Mouse (Mus musculus): ENCODE measurements at regions not wholly inside any gene's neighbourhood (a gene's known extent, or its start where the extent isn't known, plus 50 kb on each side); places are given as distances from the start of the nearest gene placed in this dataset.

DNA sequence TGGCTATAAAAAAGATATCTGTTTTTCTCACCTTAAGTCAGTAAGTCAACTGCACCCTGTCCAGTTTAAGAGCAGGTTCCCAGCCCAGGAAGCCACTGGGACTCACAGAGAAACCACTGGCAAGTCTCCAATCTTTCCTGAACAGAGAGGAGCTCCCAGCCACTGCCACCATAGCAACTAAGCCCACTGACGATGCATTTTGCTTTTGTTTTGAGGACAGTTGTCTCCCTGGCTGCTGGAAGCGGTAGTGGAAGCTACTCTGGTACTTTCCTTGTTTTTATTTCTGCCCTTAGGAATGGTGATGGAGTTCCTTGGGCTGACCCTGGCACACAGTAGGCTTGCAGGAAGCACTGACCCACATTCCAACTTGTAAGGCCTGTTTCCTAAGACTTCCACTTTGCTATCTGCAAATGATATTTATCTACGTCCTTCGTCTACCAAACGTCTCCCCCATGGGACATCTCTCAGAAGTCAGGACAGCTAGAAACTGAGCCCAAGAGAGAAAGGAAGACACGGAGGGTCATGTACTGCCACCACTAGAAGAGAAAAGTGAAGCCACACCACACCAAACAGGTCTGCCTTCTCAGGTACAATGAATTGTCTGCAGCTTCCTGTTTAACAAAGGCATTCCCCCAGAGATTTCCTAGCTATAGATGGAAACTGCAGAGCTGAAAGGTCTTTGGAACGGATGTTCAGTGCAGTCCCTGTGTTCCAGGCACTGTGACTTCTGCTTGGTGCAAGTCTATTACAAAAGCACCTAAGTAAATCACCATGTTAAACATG, 125.7 kb upstream of the Fmo9 start:
- DNase-seq (ENCODE audit: low spot score): no peak

DNA sequence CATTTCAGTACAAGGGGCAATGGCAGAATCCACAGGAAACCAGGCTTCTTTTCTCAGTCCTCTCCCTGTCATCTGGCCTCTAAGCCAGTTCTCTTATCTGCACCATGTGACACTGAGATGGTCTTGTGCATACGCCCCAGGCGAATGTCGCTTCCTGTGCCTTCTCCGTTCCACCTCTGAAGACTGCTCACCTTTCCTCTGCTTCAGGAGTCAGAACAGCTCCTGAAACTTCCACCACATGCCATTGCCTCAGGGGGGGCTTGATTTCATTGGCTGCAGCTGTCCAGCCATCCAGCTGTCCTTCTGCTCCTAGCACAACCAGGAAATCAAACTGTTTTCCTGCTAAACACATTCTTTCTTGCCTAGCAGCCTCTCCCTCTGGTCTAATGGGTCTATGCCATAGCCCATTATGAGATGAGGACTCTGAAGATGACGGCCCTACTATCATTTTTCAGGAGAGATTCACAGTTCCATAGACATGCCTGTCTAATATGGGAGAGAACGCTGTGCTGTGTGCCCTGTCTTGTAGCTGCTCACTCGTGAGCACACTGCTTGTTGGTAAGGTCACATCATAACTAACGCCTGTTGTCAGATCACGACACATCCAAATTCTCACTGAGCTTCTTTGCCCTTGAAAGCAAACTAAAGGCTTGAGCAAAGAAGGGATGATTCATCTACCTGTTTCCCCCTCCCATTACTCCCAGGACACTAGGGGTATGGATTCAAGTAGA, 129.9 kb upstream of the Fmo9 start:
- DNase-seq (ENCODE audit: low spot score): no peak

DNA sequence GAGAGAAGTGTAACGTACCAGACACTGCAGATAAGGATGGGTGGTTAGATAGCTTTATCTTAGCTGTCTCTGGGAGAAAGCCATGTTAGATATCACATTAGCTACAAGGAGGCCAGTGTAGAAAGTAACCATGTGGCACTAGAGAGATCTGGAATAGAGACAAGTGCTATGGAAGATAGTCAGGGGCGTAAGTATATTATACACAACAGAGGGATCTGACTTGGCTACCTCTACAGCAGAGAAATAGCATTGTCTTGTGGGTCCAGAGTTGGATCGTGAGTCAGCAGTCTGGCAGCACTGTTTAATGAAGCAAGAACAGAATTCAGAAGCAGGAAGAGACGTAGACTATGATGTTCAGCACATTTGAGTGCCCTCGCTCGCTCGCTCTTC, 130.4 kb upstream of the Fmo9 start:
- no peak for DNase-seq (ENCODE audit: low spot score)

DNA sequence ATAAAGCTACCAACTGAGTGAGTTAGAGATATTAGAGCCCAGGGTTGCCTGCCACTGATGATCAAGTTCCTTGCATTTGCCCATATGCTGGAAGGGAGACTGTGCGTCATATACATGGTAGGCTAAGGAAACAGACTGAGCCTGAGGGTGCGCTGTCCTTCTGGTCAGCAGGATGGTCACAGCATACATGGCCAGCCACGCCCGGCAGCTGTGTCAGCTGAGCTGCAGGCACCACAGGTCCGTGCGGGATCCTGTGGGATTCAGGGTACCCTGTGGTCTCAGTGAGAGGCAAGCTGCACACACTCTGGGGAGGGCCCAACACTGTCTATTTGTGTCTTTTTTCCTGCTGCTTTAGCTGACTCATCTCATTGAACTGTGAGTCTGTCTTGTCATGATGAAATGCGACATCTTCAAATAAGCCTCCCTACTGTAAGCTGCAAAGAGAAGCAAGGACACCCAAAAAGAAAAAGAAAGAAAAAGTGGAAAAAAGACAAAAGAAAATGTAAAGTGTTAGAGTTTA, 131.3 kb upstream of the Fmo9 start:
- DNase-seq (ENCODE audit: low spot score): no peak

DNA sequence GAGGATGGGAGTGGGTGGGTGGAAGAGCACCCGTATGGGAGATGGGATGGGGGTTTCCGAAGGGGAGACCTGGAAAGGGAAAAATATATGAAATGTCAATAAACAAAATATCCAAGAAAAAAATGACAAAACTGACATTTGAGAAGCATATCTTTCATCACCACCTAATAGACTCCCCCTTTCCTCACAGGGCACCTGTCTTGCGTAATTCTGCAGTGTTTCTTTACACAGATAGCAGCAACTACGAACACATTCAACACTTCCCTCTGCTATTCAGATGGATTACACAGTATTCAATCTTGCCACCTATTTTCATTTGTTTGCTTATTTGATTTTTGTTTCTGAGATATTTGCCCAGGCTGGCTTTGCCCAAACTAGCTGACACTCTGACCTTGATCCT, 136.3 kb upstream of the Fmo9 start:
- DNase-seq (ENCODE audit: low spot score): no peak

DNA sequence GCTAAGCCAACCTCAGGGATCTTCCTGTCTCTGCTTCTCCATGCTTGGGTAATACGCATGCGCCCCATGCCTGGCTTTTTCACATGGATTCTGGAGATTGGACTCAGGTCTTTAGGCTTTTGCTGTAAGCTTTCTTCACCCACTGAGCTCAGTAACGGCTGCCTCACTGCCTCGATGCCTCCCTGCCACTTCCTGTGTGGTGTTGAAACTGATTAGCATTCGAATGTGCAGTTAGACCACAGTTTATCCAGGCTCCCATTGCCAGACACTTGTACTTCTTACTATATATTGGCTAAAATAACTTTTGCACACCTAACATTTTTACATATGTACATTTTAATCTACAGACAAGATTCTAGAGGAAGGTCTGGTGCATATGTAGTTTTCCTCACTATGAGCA, 137.0 kb upstream of the Fmo9 start:
- no peak for DNase-seq (ENCODE audit: low spot score)

DNA sequence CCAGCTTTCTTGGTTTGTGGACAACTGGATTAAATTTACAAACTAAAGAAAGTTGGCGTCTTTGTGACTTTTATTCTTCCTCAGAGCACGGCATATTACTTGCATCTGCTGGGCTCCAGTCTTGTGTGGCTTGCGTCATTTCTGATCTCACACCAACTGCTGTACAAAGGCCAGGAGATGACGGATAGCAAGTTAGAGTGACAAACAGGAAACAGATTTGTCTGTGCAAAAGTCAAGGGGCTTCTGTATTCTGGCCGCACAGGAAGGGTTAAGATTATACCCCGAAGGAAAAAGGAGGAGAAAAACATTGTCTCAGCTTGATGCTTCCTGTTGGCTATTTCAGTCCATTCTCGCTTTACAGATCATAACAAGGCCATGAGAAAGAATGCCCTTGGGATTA, 137.8 kb upstream of the Fmo9 start:
- DNase-seq (ENCODE audit: low spot score): no peak

DNA sequence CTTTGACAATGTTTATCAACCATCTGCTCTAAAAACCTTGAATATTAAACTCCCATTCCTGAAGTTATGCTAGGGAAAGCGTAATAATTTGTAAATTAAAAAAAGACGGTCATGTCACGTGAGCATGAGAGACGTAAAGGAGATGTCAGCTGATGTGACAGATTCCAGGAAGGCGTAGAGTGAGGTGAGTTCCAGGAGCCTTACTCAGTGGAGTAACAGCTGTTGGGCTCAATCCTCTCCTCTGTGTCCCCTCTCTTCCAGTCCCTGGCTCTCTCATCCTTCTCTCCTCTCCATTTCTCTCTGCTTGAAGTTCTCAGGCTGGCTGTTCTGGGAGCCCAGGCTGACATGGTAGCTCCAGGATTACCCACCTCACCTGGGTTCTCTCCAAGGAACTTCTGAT, 138.4 kb upstream of the Fmo9 start:
- no peak for DNase-seq (ENCODE audit: low spot score)

DNA sequence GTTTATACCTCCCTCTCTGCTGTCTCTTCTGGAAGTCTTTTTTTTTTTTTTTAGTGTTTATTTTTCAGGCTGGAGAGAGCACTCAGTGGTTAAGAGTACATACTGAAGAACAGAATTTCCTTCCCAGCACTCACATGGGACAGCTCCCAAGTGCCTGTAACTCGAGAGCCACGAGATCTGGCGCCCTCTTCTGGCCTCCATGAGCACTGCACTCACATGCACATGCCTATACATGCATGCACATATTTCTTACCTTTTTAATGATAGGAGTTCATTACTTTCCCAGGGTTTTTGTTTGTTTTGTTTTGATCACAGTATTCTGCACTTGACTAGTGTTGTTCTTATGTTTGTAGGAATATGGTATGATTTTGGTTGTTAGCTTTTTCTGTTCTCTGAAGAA, 139.5 kb upstream of the Fmo9 start:
- no peak for DNase-seq (ENCODE audit: low spot score)

DNA sequence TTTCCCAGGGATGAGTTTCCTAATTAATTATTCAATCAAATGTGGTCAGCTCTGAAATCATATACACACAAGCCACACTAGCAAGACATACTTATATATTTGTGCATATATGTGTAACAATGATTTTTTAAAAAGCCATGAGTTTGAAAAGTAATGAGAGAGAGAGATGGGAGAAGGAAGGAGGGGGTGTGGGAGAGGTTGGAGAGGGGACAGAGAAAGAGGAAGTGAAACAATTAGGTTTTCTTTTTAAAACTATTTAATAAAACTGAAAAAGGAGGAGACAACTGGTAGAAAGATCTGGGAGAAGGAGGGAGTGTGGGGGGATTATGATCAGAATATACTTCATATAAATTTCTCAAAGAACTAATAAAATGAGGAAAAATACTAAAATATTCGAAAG, 155.7 kb upstream of the Fmo9 start:
- no peak for DNase-seq (ENCODE audit: low spot score)

DNA sequence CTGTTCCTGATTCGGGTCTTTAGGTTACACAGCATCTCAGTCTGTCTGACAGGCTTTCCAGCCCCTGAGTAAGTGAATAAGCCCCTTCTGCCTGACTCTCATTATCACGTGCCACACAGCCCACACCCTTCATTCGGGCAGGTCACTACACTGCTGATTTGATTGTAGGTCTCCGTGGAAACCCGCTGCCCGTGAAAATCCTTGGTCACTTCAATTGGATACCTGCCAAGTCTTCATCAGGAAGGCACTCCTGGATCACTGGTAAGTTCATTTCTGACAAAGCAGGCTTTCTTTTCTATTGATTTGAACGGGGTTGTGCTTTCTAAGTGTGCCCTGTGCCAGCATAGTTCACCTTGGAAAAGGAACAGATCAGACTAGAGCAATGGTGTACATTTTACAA, 158.2 kb upstream of the Fmo9 start:
- DNase-seq (ENCODE audit: low spot score): no peak

DNA sequence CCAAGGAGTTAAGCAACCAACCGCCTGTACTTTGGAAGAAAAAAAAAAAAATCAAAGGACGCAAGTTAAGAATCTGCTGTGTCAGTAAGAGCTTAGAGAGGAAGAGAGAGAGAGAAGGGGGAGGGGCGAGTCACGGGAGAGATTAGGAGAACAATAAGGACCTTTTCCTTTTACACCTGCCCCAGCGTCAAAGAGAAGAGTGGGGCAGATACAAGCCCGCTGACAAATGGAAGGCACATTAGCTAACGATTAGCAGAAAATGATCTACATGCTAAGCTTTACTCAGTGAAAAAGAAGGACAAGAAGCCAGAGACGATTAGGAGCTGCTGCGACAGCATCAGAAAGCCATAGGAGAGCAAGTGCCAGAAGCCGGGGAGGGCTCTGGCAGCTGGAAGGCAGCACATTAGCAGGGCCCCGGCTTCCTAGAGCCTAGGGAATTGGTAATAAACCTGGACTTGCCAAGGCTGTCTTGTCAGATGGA, 157.8 kb upstream of the Fam78b start:
- no peak for DNase-seq (ENCODE audit: low spot score)

DNA sequence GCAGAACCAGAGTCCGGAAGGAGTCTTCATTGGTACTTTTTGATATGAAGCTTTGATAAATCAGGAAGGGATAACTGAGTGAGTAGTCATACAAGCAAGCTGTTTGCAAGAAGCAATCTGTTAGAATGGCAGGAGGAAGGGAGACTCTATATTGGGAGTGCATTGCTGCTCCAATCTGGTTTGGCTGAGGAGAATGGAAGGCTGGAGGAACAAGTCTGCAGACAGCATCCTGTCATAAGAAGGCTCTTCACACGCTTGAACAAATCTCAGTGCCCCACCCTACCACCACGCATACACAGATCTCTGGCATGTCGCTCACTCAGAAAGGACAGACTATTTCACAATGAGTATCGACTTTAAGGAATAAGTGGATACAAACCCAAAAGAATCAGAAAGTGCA, 154.7 kb upstream of the Fam78b start:
- no peak for DNase-seq (ENCODE audit: low spot score)

DNA sequence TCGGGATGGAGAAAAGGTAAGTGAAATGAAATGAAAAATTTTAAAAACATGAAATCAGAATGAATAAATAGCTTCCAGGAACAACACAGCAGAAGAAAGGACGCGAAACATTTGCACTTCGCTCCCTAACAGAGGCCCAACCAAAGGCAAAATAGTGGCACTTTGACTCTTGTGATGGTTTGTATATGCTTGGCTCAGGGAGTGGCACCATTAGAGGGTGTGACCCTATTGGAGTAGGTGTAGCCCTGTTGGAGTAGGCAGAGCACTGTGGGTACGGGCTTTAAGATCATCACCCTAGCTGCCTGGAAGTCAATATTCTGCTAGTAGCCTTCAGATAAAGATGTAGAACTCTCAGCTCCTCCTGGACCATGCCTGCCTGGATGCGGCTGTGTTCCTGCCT, 154.0 kb upstream of the Fam78b start:
- no peak for DNase-seq (ENCODE audit: low spot score)

DNA sequence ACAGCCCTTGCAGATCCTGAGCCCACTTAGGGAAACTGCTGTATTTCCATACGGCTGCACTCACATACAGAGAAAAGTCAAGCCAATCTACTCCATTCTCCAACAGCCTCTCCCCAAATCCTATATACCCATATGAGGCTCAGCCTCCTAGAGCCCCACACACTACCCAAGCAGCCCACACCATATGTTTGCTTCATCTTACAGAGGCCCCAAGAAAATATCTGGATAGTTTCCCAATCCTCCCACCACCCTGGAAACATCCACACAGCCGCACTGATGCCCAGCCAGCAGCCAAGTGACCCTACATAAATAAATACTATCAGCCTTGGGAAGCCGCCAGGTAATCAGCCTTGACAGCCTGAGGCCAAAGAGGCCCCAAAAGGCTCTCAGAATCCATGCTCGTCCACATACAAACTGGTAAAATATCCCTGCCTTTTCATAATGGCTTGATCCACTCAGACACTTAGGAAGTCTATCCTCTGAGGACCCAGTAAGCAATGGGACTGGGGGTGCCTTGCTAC, 153.1 kb upstream of the Fam78b start:
- peak; percentile 8 for DNase-seq (ENCODE audit: low spot score)

DNA sequence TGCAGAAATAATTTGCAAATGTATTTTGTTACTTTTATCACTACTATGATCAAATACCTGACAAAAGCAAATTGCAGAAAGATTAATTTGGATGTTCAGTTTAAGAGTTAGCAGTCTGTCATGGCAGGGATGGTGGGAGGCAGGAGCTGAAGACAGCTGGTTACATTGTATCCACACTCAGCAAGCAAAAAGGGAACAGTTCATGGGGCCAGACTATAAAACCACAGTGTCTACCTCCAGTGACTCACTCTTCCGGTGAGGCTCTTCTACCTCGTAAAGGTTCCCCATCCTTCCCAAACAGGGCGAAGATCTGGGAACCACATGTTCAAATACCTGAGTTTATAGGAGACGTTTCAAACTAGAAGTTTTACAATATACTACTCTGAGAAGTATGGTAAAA, 145.2 kb upstream of the Fam78b start:
- DNase-seq (ENCODE audit: low spot score): no peak

DNA sequence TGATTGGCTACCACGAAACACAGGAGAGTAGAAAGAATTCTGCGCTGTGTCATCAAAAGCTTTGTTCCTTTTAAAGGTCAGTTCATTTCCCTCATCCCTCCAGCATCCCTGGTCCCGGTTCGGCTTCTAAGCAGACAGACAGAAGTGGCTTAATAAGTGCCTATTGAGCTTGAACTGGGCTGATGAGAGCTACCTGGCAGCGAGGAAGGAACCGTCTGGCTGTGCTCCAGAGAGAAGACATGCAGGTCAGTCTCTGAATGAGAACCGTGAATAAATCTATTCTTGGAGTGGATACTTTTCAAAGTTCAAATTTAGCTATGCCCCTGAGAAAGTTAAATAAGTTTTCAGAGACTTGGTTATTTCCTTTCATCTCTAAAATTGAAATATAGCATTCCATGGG, 135.0 kb upstream of the Fam78b start:
- DNase-seq (ENCODE audit: low spot score): no peak

DNA sequence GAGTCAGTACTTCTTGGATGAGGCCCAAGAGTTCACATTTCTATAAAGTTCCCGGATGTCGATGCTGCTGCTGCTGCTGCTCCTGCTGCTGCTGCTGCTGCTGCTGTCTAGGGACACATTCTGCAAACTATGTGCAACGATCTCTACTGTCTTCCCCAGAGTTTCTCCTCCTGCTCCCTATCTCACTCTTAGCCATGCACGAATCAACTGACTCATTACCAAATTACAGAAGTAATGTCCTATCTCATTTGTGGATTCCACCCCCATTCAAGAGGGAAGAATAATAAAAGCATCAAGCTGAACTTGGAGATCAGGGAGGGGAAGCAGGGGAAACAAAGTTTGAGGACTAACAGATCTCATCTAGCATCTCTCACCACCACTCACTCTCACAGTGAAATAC, 130.0 kb upstream of the Fam78b start:
- no peak for DNase-seq (ENCODE audit: low spot score)

DNA sequence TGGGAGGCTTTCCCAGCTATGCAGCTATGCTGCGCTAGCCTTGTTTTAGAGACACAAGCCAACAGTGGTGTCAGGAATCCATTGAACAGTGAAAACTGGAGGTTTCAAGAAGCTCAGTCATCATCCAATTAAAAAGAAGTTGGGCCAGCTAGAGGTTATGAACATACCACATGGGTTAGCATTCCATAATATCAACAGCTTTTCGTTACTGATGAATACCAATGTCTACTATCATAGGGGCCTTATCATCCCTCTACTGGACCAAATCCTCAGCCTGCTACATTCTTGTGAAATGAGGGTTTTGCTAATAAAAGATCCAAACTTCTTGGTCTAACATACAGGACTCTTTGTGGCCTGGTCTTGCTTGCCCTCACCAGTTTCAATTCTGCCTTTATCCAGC, 124.8 kb upstream of the Fam78b start:
- DNase-seq (ENCODE audit: low spot score): no peak

DNA sequence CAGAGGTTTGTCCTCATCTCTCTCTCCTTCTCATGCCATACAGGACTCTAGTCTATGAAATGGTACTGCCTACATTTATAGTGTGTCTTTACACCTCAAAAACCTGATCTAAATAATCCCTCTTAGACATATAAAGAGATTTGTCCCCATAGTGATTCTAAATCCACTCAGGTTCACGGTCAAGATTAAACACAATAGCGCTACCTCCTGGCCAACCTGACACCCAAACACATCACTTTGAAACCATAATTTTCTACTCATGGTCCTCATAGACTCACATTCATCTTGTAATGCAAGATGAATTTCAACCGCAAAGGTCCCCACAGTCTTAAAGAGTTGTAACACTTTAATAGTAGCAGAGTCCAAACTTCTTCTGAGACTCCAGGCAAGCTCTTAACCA, 118.0 kb upstream of the Fam78b start:
- DNase-seq (ENCODE audit: low spot score): no peak

DNA sequence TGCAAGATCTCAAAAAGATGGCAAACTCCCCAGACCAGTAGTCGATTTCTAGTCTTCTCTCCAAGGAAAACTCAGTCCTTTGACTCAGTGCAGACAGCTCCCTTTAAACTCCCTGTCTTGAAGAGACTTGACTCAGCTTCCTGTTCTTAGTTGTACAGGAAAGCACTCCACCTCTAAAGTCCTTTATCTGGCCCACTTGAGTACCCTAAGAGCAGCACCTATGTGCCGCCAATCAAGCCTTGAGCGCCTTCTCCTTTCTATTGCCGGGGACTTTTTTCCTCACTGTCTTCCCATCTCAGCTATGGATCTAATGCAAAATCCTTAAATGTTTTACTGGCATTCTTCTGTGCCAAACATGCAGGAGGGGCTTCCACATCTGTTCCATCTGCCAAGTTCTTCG, 105.3 kb upstream of the Fam78b start:
- no peak for DNase-seq (ENCODE audit: low spot score)

DNA sequence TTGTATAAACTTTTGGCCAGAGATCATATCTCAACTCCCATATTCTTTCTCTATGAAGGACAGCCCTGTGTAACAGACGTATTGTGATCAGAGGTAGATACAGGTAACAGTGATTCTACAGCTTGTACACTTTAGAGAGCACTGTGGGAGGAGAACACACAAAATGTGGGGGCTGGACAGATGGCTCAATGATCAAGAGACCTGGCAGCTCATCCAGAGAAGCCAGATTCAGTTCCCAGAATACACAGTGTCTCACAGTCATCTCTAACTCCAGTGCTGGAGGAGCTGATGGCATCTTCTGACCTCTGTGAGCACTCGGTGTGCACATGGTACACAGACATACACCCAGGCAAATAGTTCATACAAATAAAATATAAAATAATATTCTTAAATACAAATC, 102.5 kb upstream of the Fam78b start:
- DNase-seq (ENCODE audit: low spot score): no peak

DNA sequence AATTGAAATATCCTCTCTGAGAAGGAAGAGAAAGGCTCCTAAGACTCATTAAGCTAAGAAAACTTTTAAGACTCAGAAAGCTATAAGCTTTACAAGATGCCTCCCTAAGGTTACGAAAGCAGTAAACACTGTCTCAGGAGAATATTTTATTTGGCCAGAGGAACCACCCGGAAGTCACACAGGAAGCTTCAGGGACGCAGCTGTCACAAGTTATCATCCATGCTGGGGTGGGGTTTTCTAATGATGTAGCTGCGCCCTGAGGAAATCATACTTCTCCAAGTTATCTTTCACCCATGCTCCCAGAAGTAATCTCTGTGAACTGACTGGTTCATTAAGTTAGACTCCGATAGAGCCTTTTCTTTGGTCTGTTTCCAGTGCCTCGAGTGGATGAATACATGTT, 102.0 kb upstream of the Fam78b start:
- DNase-seq (ENCODE audit: low spot score): no peak
